Comparison of ENCODE assay signal across 9 mouse cellular contexts in the genomic region with DNA sequence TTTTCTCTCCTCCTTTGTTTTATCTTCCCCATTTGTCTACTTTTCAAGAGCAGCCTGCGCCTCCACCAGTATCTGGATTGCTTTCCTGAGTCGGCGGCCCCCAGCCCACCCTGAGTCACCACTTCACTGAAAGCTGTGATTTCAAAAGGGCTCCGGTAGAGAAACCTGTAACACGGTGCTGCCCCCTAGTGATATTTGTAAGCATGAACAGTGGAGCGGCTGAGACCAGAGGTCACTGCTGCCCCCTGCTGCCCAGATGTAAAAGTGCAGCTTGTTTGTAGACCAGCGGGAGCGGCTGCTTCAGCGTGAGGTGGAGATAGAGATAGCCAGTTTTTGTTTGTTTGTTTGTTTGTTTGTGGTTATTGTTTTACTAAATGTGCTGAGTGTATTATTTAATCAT. TPM values are rescaled to one million over a fixed set of nuclear protein-coding genes. Genes with fewer than 3 reads are reported as not detected.
DNase-seq lines count a peak whose midpoint lies in the region; ATAC-seq and TF ChIP-seq lines count a peak whose summit lies in the region.
"Had no signal": no experiment of that assay in that cellular context is flagged by ENCODE, and none has a peak within 500 bp of the region (broad histone marks: within the 10 kb centered on the region; RNA-seq: fewer than 3 reads in every experiment).

No protein-coding gene starts in this region.

- H3K9ac ChIP-seq in kidney, embryonic 15.5 days = no peak overlapping the region
- H3K9ac ChIP-seq in intestine, embryonic 16.5 days (ENCODE audit: low read depth, low read length) = no peak overlapping the region

- TF ChIP-seq POLR2A in cerebellum, adult 2 months (IDR thresholded peaks at IDR 0.05; ENCODE audit: borderline replicate concordance, insufficient read depth, low read length) = no peak

- no peak for ATAC-seq in kidney, embryonic 15.5 days (replicated peaks; ENCODE audit: low FRiP score)
- ATAC-seq in intestine, embryonic 16.5 days = 0 out of 2 replicates have a peak, but pooled peaks have one; percentile 26

- H3K4me2 ChIP-seq in kidney, embryonic 15.5 days = no peak overlapping the region
- no peak overlapping the region for H3K4me2 ChIP-seq in intestine, embryonic 16.5 days (ENCODE audit: low read depth, low read length)

- H3K9me3 ChIP-seq in kidney, embryonic 15.5 days (replicated peaks) = no peaks in the 10 kb centered on the region
- H3K9me3 ChIP-seq in intestine, embryonic 16.5 days (ENCODE audit: control insufficient read depth, low read length) = no peaks in the 10 kb centered on the region
- H3K9me3 ChIP-seq in limb, embryonic 10.5 days (replicated peaks) = no peaks in the 10 kb centered on the region

- H3K4me3 ChIP-seq in kidney, embryonic 15.5 days (replicated peaks) = no peak overlapping the region
- no peak overlapping the region for H3K4me3 ChIP-seq in cerebellum, adult 2 months (replicated peaks; ENCODE audit: insufficient read depth, low read depth, low read length)
- no peak overlapping the region for H3K4me3 ChIP-seq in intestine, embryonic 16.5 days (ENCODE audit: low read length)
- no peak overlapping the region for H3K4me3 ChIP-seq in limb, embryonic 10.5 days

- peak; percentile 97 for TF ChIP-seq CTCF in cerebellum, adult 2 months (IDR thresholded peaks at IDR 0.05; ENCODE audit: borderline replicate concordance, insufficient read depth, low read depth, low read length)

- no peaks in the 10 kb centered on the region for H3K36me3 ChIP-seq in kidney, embryonic 15.5 days
- H3K36me3 ChIP-seq in intestine, embryonic 16.5 days (ENCODE audit: control insufficient read depth, insufficient read depth, low read length) = no peaks in the 10 kb centered on the region
- H3K36me3 ChIP-seq in limb, embryonic 10.5 days = no peaks in the 10 kb centered on the region

- H3K27me3 ChIP-seq in kidney, embryonic 15.5 days = no peaks in the 10 kb centered on the region
- no peaks in the 10 kb centered on the region for H3K27me3 ChIP-seq in cerebellum, adult 2 months (ENCODE audit: control insufficient read depth, insufficient read depth, low read length)
- no peaks in the 10 kb centered on the region for H3K27me3 ChIP-seq in intestine, embryonic 16.5 days (replicated peaks; ENCODE audit: control insufficient read depth, insufficient read depth, low read length)
- 0 out of 2 replicates have a peak, but pooled peaks cover 6% of the 10 kb centered on the region for H3K27me3 ChIP-seq in limb, embryonic 10.5 days (ENCODE audit: low read depth, poor library complexity, severe bottlenecking)

- peak; percentile 59 for DNase-seq in kidney, adult 11 months
- peak; percentile 82 to 86 for DNase-seq in cerebellum, adult 2 months
- peak; percentile 69 to 79 for DNase-seq in frontal cortex, postnatal 25 days (ENCODE audit: low spot score in 2 of 2)
- peak; percentile 81 for DNase-seq in limb, embryonic 10.5 days (ENCODE audit: low spot score)
- DNase-seq in monocyte, adult 2 months (ENCODE audit: low read depth in 1 of 2, low spot score in 2 of 2) = peak; percentile 26 to 60
- peak; percentile 53 to 71 for DNase-seq in spleen, postnatal 14 days (ENCODE audit: low spot score in 2 of 2)

- H3K27ac ChIP-seq in kidney, embryonic 15.5 days = no peak overlapping the region
- H3K27ac ChIP-seq in cerebellum, adult 2 months (ENCODE audit: insufficient read depth, low read length) = no peak overlapping the region
- H3K27ac ChIP-seq in intestine, embryonic 16.5 days (ENCODE audit: low read length) = no peak overlapping the region
- no peak overlapping the region for H3K27ac ChIP-seq in limb, embryonic 10.5 days

- 29% methylated on average over 9 of the region's 9 CpGs for WGBS in kidney, embryonic 15.5 days
- 21% methylated on average over 9 of the region's 9 CpGs for WGBS in cerebellum, adult 2 months
- 24% methylated on average over 9 of the region's 9 CpGs for WGBS in intestine, embryonic 16.5 days
- WGBS in limb, embryonic 10.5 days = 30% methylated on average over 9 of the region's 9 CpGs

- H3K4me1 ChIP-seq in kidney, embryonic 15.5 days = no peaks in the 10 kb centered on the region
- peaks cover 11% of the 10 kb centered on the region for H3K4me1 ChIP-seq in cerebellum, adult 2 months (ENCODE audit: control insufficient read depth, insufficient read depth, low read length)
- no peaks in the 10 kb centered on the region for H3K4me1 ChIP-seq in intestine, embryonic 16.5 days (ENCODE audit: control insufficient read depth, insufficient read depth, low read length)
- H3K4me1 ChIP-seq in limb, embryonic 10.5 days = no peaks in the 10 kb centered on the region

RNA-seq across cellular contexts. Expression of a gene that starts 15.4 kb away (rescaled TPM):
- polyA plus RNA-seq in kidney, embryonic 15.5 days (2015; fragmentation: Nextera tagmentation; extraction: Ambion mirVana) = not detected in 2 replicates
- polyA plus RNA-seq in cerebellum, adult 2 months (2012; rRNA removed) = 0.60 and 0.79 TPM in 2 replicates
- polyA plus RNA-seq in intestine, embryonic 16.5 days (2015; fragmentation: Nextera tagmentation; extraction: Ambion mirVana) = not detected in 2 replicates
- not detected in 2 replicates for polyA plus RNA-seq in limb, embryonic 10.5 days (2016; fragmentation: Nextera tagmentation; extraction: Ambion mirVana)
- polyA plus RNA-seq: stomach, embryonic 16.5 days had no signal

RNA-seq across cellular contexts. Expression of a gene that starts 17.4 kb away (rescaled TPM):
- 0.62 and 1.0 TPM in 2 replicates for polyA plus RNA-seq in kidney, embryonic 15.5 days (2015; fragmentation: Nextera tagmentation; extraction: Ambion mirVana)
- polyA plus RNA-seq in cerebellum, adult 2 months (2012; rRNA removed) = 0.08 and 0.32 TPM in 2 replicates
- polyA plus RNA-seq in intestine, embryonic 16.5 days (2015; fragmentation: Nextera tagmentation; extraction: Ambion mirVana) = 0.24 and 0.76 TPM in 2 replicates
- polyA plus RNA-seq in limb, embryonic 10.5 days (2016; fragmentation: Nextera tagmentation; extraction: Ambion mirVana) = 0.25 and 0.61 TPM in 2 replicates
